Mouse (Mus musculus) stomach, embryonic 14.5 days (tissue): ENCODE measurements around the gene Gpr146. TPM values are rescaled to one million over a fixed set of nuclear protein-coding genes. Genes with fewer than 3 reads are reported as not detected.
A peak's percentile ranks its signal among the peaks of the same experiment; 100 is the strongest.

Source experiments
- ATAC-seq: fragments of 200-750 bp; cut with Nextera tagmentation; 2 replicates; pipeline ENCODE4 v1.8.0; 2017; ENCODE audit warnings: low read depth, moderate TSS enrichment; ENCODE audit not compliant: insufficient number of reproducible peaks, insufficient read depth, low FRiP score
- H3K27ac ChIP-seq: fragments of 300-500 bp; sonication (generic); 2 replicates; pipeline ENCODE4 v1.5.1; 2014; ENCODE audit warnings: mild to moderate bottlenecking, low read length, moderate library complexity, mixed read lengths
- H3K27me3 ChIP-seq: fragments of 300-500 bp; sonication (generic); 2 replicates; pipeline ENCODE4 v1.6.1; 2014; ENCODE audit warnings: low read length, control low read depth, mixed read lengths; ENCODE audit not compliant: control insufficient read depth, insufficient read depth
- H3K36me3 ChIP-seq: fragments of 300-500 bp; sonication (generic); 2 replicates; pipeline ENCODE4 v1.6.1; 2014; ENCODE audit warnings: mild to moderate bottlenecking, control low read depth, low read length, moderate library complexity, mixed read lengths; ENCODE audit not compliant: control insufficient read depth, insufficient read depth
- H3K4me1 ChIP-seq: fragments of 300-500 bp; sonication (generic); 2 replicates; pipeline ENCODE4 v1.6.1; 2014; ENCODE audit warnings: low read length, control low read depth, mixed read lengths; ENCODE audit not compliant: control insufficient read depth, insufficient read depth
- H3K4me2 ChIP-seq: fragments of 300-500 bp; sonication (generic); replicated peaks from 2 replicates; pipeline ENCODE4 v1.6.1; 2014; ENCODE audit warnings: low read depth, low read length, control low read depth
- H3K4me3 ChIP-seq: fragments of 300-500 bp; sonication (generic); 2 replicates; pipeline ENCODE4 v1.5.1; 2014; ENCODE audit warnings: low read depth, low read length, control low read depth
- H3K9ac ChIP-seq: fragments of 300-500 bp; sonication (generic); replicated peaks from 2 replicates; pipeline ENCODE4 v1.6.1; 2014; ENCODE audit warnings: low read depth, mild to moderate bottlenecking, control low read depth, low read length, moderate library complexity, mixed read lengths
- H3K9me3 ChIP-seq: fragments of 300-500 bp; sonication (generic); 2 replicates; pipeline ENCODE4 v1.6.1; 2016; ENCODE audit warnings: low read depth, low read length, control low read depth; ENCODE audit not compliant: control insufficient read depth
- WGBS: fragments of 180-500 bp; shearing (Covaris S2); extraction: QIAGEN DNeasy Blood & Tissue Kit; methylation state at CpG from one replicate; pipeline ENCODE4 v1.1.7; 2014; 5-methylcytosine and 5-hydroxymethylcytosine counted together
- polyA plus RNA-seq: library from polyadenylated mRNA; unstranded; fragments of >200 nt; fragmentation: Nextera tagmentation; extraction: Ambion mirVana; gene quantifications from 2 replicates; pipeline ENCODE4 v1.2.1, GENCODE M21; 2014

The Gpr146 gene
- polyA plus RNA-seq, 1 experiment from 2014 or later, result 1.3 TPM

DNA sequence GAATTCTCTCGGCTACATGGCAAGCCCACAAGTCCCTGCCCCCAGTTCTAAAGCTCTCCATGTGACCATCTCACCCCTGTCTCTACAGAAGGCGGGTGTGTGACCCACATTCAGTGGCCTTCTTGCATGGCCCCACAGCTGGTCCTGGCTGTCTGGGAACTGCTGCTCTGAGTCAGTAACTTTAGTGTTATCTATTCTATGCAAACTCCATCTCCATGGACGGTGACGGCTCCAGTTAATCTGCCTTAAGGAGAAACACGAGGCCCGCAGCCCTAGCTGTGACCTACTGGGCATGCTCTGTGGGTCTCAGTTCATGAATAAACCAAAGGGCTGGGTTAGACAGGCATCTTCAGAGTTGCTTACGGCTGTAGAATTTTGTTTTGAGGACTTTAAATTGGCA, 16.9 kb downstream of the Gpr146 start:
- H3K9me3 ChIP-seq, result no peaks in the 10 kb centered on the region
- WGBS, result 62% methylated on average over 7 of the region's 7 CpGs
- H3K4me1 ChIP-seq, result peaks cover 8% of the 10 kb centered on the region
- no peak overlapping the region for H3K4me3 ChIP-seq
- no peak overlapping the region for H3K9ac ChIP-seq
- H3K27me3 ChIP-seq, result no peaks in the 10 kb centered on the region
- ATAC-seq, result no peak
- no peak overlapping the region for H3K27ac ChIP-seq
- H3K4me2 ChIP-seq, result no peak overlapping the region
- no peaks in the 10 kb centered on the region for H3K36me3 ChIP-seq

DNA sequence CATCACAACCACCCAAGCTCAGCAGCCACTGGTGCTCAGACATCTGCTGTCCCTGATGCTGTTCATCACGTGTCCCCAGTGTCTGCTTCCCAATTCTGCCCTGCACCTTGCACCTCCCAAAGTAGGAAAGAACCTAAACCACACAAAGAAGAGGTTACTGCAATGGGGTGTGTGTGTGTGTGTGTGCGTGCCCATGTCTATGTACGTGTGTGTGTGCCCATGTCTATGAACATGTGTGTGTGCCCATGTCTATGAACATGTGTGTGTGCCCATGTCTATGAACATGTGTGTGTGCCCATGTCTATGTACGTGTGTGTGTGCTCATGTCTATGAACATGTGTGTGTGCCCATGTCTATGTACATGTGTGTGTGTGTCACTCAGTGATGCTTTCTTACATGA, 18.0 kb downstream of the Gpr146 start:
- no peaks in the 10 kb centered on the region for H3K9me3 ChIP-seq
- no peak overlapping the region for H3K4me3 ChIP-seq
- ATAC-seq, result no peak
- H3K27me3 ChIP-seq, result no peaks in the 10 kb centered on the region
- no peak overlapping the region for H3K4me2 ChIP-seq
- H3K36me3 ChIP-seq, result no peaks in the 10 kb centered on the region
- no peak overlapping the region for H3K27ac ChIP-seq
- 92% methylated on average over 4 of the region's 4 CpGs for whole genome bisulfite sequencing
- no peaks in the 10 kb centered on the region for H3K4me1 ChIP-seq
- H3K9ac ChIP-seq, result no peak overlapping the region

DNA sequence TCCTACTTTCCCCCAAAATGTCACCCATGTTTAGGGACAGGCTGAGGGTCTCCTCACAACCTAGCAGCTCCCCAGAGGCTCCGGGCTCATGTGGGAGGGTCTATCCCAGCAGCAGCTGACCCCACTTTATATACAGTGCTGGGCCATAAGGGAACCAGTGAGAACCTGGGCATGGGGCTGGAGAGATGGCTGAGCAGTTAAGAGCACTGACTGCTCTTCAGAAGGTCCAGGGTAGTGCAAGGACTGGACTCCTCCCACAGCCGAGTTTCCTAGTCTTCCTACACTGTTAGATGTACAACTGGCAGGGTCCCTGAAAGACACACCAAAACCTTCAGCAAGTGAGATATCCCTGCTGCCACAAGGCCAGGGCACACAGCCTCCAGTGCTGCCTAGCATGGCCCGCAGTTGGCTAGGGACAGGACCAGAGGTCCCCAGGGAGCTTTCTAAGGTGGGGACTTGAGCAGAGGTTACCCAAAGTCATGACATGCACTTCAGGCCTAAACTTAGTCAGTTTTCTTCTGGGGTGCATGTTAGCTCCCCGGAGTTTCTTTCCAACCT, 19.9 kb downstream of the Gpr146 start:
- 88% methylated on average over 4 of the region's 4 CpGs for WGBS
- Histone ChIP-seq H3K9ac (no peak overlapping the region), H3K4me2 (no peak overlapping the region), H3K9me3 (no peaks in the 10 kb centered on the region), H3K27ac (no peak overlapping the region), H3K36me3 (no peaks in the 10 kb centered on the region), H3K4me3 (no peak overlapping the region), H3K27me3 (no peaks in the 10 kb centered on the region), H3K4me1 (no peaks in the 10 kb centered on the region)
- no peak for ATAC-seq

DNA sequence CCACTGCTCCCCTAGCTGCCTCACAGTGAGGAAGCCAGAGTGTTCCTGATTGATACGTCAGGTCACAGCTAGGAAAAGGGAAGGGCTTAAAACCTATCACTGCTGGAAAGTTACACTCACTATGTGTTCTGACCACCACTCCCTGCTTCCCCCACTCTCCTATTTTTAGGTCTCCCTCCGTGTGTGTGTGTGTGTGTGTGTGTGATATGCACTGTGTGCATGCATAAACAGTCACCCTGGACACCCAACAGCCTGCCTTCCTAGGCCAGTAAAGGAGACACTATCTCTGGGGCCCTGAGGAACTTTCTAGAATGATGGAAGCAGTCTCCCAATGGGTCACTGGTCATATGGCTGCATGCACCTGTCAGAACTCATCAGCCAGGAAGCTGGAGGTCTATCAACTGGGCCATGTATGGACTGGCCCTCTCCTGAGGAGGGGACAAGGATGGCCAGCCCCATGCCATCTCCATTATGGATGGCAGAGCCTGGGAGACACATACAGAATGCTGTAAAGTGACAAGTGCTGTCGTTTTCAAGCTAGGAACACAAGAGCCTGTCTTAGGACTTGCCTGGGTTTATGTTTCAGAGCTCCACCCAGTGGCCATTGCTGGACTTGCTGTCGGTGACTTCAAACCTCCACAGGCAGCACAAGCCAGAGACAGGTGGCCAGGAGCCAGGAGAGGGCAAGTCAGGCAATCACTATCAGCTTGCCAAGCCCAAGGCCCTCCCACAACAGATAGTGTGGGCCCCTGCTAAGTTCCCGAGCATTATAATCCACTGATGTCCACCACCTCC, 20.7 kb downstream of the Gpr146 start:
- ATAC-seq, result peak; percentile 79
- Histone ChIP-seq H3K36me3 (no peaks in the 10 kb centered on the region), H3K9ac (no peak overlapping the region), H3K4me2 (no peak overlapping the region), H3K4me1 (no peaks in the 10 kb centered on the region), H3K9me3 (no peaks in the 10 kb centered on the region), H3K4me3 (no peak overlapping the region), H3K27ac (no peak overlapping the region), H3K27me3 (no peaks in the 10 kb centered on the region)
- 41% methylated on average over 5 of the region's 5 CpGs for WGBS

DNA sequence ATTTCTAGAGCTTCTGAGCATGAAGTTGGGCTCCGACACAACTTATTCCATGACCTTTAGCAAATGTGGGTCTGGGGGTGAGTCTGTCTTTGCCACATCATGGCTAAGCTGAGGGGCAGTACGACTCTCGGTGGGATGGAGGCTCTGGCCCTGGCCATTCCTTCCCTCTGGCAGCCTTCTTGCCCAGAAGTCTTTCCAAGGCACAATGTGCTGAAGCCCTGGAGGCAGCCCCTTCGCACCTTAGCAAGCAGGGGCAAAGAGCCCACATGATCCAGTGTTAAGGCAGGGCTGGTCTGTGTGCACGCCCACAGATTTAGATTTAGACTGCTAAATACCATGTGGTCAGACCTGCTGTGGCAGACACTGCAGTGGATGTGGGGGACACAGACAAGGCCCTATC, 21.3 kb downstream of the Gpr146 start:
- Histone ChIP-seq H3K9ac (no peak overlapping the region), H3K9me3 (no peaks in the 10 kb centered on the region), H3K27me3 (no peaks in the 10 kb centered on the region), H3K4me3 (no peak overlapping the region), H3K4me1 (no peaks in the 10 kb centered on the region), H3K27ac (no peak overlapping the region), H3K4me2 (no peak overlapping the region), H3K36me3 (no peaks in the 10 kb centered on the region)
- ATAC-seq, result no peak
- WGBS, result 79% methylated on average over 5 of the region's 5 CpGs

DNA sequence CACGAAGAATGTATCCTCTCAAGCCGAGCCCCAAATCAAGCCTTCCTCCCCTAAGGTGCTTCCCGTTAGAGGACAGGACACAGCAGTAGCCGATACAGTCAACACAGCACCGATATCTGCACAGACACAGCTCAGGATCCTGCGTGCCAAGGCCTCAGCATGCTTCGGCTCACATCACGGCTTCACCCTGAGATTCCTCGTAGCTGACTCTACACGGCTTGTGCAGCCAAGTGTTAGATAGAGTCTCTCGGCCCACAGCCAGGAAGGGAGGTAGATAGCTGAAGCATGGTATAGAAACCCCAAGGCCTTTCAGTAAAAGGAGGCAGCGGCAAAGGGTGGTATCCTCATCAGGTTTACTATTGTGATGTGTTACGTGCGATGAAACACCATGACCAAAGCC, 22.5 kb downstream of the Gpr146 start:
- Histone ChIP-seq H3K27ac (no peak overlapping the region), H3K9me3 (no peaks in the 10 kb centered on the region), H3K4me3 (no peak overlapping the region), H3K4me2 (no peak overlapping the region), H3K27me3 (no peaks in the 10 kb centered on the region), H3K4me1 (0 out of 2 replicates have a peak, but pooled peaks cover under 1% of the 10 kb centered on the region), H3K9ac (no peak overlapping the region), H3K36me3 (no peaks in the 10 kb centered on the region)
- whole genome bisulfite sequencing, result 89% methylated on average over 14 of the region's 14 CpGs
- no peak for ATAC-seq

DNA sequence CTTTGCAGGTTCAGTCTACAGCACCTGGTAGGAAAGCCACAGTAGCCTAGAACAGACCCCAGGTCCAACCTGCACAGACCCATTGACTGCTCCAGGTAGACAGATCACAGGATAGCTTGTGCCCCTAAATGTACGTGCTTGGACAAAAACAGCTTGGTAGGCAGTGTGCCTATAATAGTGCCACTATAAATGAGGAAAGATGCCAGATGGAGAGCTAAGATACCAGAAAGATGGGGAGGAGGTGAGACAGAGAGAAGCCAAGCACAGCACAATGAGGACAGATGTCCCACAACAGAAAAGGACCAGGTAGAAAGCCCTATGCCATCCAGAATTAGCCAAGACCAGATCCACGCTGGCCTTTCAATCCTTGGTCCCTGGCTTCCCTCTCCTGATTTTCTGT, 24.6 kb downstream of the Gpr146 start:
- no peak overlapping the region for H3K27ac ChIP-seq
- H3K9ac ChIP-seq, result no peak overlapping the region
- H3K4me3 ChIP-seq, result no peak overlapping the region
- ATAC-seq, result no peak
- no peaks in the 10 kb centered on the region for H3K9me3 ChIP-seq
- no peak overlapping the region for H3K4me2 ChIP-seq
- H3K4me1 ChIP-seq, result 0 out of 2 replicates have a peak, but pooled peaks cover 2% of the 10 kb centered on the region
- WGBS, result 93% methylated on average over 2 of the region's 2 CpGs
- H3K27me3 ChIP-seq, result no peaks in the 10 kb centered on the region
- H3K36me3 ChIP-seq, result no peaks in the 10 kb centered on the region

DNA sequence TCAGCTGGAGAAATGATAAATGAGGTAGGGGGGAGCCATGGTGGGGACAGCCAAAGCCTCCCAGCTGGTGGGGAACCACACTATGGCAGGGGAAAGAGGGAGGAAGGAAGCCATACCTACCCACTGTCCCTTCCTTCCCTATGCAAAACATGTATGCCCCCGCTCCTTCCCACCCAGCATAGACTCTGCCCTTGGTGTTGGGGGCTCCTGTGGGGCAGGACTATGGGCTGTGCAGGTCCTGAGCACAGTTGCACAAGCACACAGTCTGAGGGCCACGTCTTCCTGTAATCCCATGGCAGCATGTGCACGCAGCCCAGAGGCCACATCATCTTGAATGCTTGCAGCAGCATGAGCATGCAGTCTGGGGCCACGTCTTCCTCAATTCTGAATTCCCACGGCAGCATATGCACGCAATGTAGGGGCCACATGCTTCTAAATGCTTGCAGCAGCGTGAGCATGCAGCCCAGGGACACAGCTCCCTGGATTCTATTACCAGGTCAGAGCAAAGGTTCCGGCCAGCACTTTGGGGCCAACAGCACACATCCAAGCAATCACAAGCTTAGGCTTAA, 26.3 kb downstream of the Gpr146 start:
- 84% methylated on average over 8 of the region's 8 CpGs for WGBS
- Histone ChIP-seq H3K4me3 (no peak overlapping the region), H3K4me1 (0 out of 2 replicates have a peak, but pooled peaks cover 2% of the 10 kb centered on the region), H3K9me3 (no peaks in the 10 kb centered on the region), H3K27ac (no peak overlapping the region), H3K9ac (no peak overlapping the region), H3K36me3 (no peaks in the 10 kb centered on the region), H3K27me3 (no peaks in the 10 kb centered on the region), H3K4me2 (no peak overlapping the region)
- ATAC-seq, result no peak
